Mouse (Mus musculus): ENCODE data around the gene Axdnd1.
"Not testable (repeated sequence)": the region's sequence is repeated elsewhere in the genome, so short reads cannot be mapped to it uniquely, and the experiment has no call there.

Axdnd1 gene

GRCm38 (mm10) chr1:156437016-156437708 lies 16.2 kb upstream of the Axdnd1 start:
- no peak for DNase-seq (ENCODE audit: extremely low spot score, low spot score)

- no peak for DNase-seq (ENCODE audit: extremely low spot score, low spot score)
These were observed 12.5 kb upstream of the Axdnd1 start for GRCm38 (mm10) chr1:156433497-156433896.

- no peak for DNase-seq (ENCODE audit: extremely low spot score, low spot score)
These were observed 11.5 kb upstream of the Axdnd1 start for GRCm38 (mm10) chr1:156432498-156432897.

- DNase-seq (ENCODE audit: extremely low spot score, low spot score): no peak
These were observed 7.5 kb upstream of the Axdnd1 start for GRCm38 (mm10) chr1:156428434-156428833.

GRCm38 (mm10) chr1:156425746-156426145 lies 4.8 kb upstream of the Axdnd1 start:
- no peak for DNase-seq (ENCODE audit: extremely low spot score, low spot score)

GRCm38 (mm10) chr1:156424054-156424453 lies 3.1 kb upstream of the Axdnd1 start:
- no peak for DNase-seq (ENCODE audit: extremely low spot score, low spot score)

- DNase-seq (ENCODE audit: extremely low spot score, low spot score): no peak
These were observed 2.5 kb upstream of the Axdnd1 start for GRCm38 (mm10) chr1:156423493-156423892.

GRCm38 (mm10) chr1:156422856-156423255 lies 1.9 kb upstream of the Axdnd1 start:
- DNase-seq (ENCODE audit: extremely low spot score, low spot score): no peak

- DNase-seq (ENCODE audit: extremely low spot score, low spot score): no peak
These were observed 2.8 kb downstream of the Axdnd1 start for GRCm38 (mm10) chr1:156418170-156418569.

- no peak for DNase-seq (ENCODE audit: extremely low spot score, low spot score)
These were observed 12.4 kb downstream of the Axdnd1 start for GRCm38 (mm10) chr1:156408521-156408920.

GRCm38 (mm10) chr1:156408004-156408403 lies 13.0 kb downstream of the Axdnd1 start:
- no peak for DNase-seq (ENCODE audit: extremely low spot score, low spot score)

GRCm38 (mm10) chr1:156403251-156403650 lies 17.7 kb downstream of the Axdnd1 start:
- no peak for DNase-seq (ENCODE audit: extremely low spot score, low spot score)

- no peak for DNase-seq (ENCODE audit: extremely low spot score, low spot score)
These were observed 18.5 kb downstream of the Axdnd1 start for GRCm38 (mm10) chr1:156402491-156402890.

GRCm38 (mm10) chr1:156400159-156400558 lies 20.8 kb downstream of the Axdnd1 start:
- not testable (repeated sequence) for DNase-seq (ENCODE audit: extremely low spot score, low spot score)

- DNase-seq (ENCODE audit: extremely low spot score, low spot score): no peak
These were observed 27.8 kb downstream of the Axdnd1 start for GRCm38 (mm10) chr1:156393148-156393547.

GRCm38 (mm10) chr1:156386880-156387279 lies 34.1 kb downstream of the Axdnd1 start:
- DNase-seq (ENCODE audit: extremely low spot score, low spot score): no peak

GRCm38 (mm10) chr1:156386232-156386631 lies 34.7 kb downstream of the Axdnd1 start:
- no peak for DNase-seq (ENCODE audit: extremely low spot score, low spot score)

- no peak for DNase-seq (ENCODE audit: extremely low spot score, low spot score)
These were observed 39.7 kb downstream of the Axdnd1 start for GRCm38 (mm10) chr1:156381217-156381616.

- no peak for DNase-seq (ENCODE audit: extremely low spot score, low spot score)
These were observed 55.2 kb downstream of the Axdnd1 start, which contains the start of gene Gm2000 for GRCm38 (mm10) chr1:156365740-156366139. Gene Gm2000 (plus strand): TSS chr1:156366040.

- no peak for DNase-seq (ENCODE audit: extremely low spot score, low spot score)
These were observed 68.5 kb downstream of the Axdnd1 start for GRCm38 (mm10) chr1:156352466-156352865.

- DNase-seq (ENCODE audit: extremely low spot score, low spot score): no peak
These were observed 70.5 kb downstream of the Axdnd1 start for GRCm38 (mm10) chr1:156350441-156350840.

- DNase-seq (ENCODE audit: extremely low spot score, low spot score): no peak
These were observed 71.9 kb downstream of the Axdnd1 start for GRCm38 (mm10) chr1:156349031-156349430.

GRCm38 (mm10) chr1:156345633-156346032 lies 75.3 kb downstream of the Axdnd1 start:
- DNase-seq (ENCODE audit: extremely low spot score, low spot score): no peak

Measured in neural tube, embryonic 10.5 days (tissue).